Mouse (Mus musculus) mesoderm, embryonic 11.5 days (tissue): Measurements from ENCODE around the gene Lmntd2.
A peak's percentile ranks its signal among the peaks of the same experiment; 100 is the strongest.

ENCODE experiments used
- DNase-seq: peaks from one replicate; pipeline ENCODE4 v3.0.0-alpha.2; 2012; ENCODE audit warnings: low read depth, low spot score

The Lmntd2 gene

GRCm38 (mm10) chr7:141215880-141216733, 2.2 kb upstream of the Lmntd2 start:
- DNase-seq: peak; percentile 72

GRCm38 (mm10) chr7:141215101-141215879, 1.4 kb upstream of the Lmntd2 start, which contains the start of gene Rassf7:
TSS of gene Rassf7 (plus strand) at chr7:141215860.
- DNase-seq: peak; percentile 96

GRCm38 (mm10) chr7:141214310-141214709, 430 bp upstream of the Lmntd2 start:
- no peak for DNase-seq

GRCm38 (mm10) chr7:141213133-141213532, 747 bp downstream of the Lmntd2 start:
- DNase-seq: no peak

GRCm38 (mm10) chr7:141210606-141211131, 3.2 kb downstream of the Lmntd2 start:
- DNase-seq: no peak

- no peak for DNase-seq
Observed at GRCm38 (mm10) chr7:141210137-141210536, 3.7 kb downstream of the Lmntd2 start.

- no peak for DNase-seq
Observed at GRCm38 (mm10) chr7:141209526-141209925, 4.4 kb downstream of the Lmntd2 start.

- no peak for DNase-seq
Observed at GRCm38 (mm10) chr7:141206182-141206937, 7.5 kb downstream of the Lmntd2 start.

GRCm38 (mm10) chr7:141205504-141205903, 8.4 kb downstream of the Lmntd2 start:
- no peak for DNase-seq

GRCm38 (mm10) chr7:141204546-141204945, 9.3 kb downstream of the Lmntd2 start:
- DNase-seq: no peak

GRCm38 (mm10) chr7:141198121-141198520, 15.8 kb downstream of the Lmntd2 start:
- no peak for DNase-seq

GRCm38 (mm10) chr7:141196619-141197282, 17.1 kb downstream of the Lmntd2 start:
- DNase-seq: no peak

- DNase-seq: no peak
Observed at GRCm38 (mm10) chr7:141195754-141196153, 18.1 kb downstream of the Lmntd2 start.

GRCm38 (mm10) chr7:141194830-141195229, 19.1 kb downstream of the Lmntd2 start:
- peak; percentile 94 for DNase-seq

- DNase-seq: no peak
Observed at GRCm38 (mm10) chr7:141194409-141194808, 19.5 kb downstream of the Lmntd2 start.

GRCm38 (mm10) chr7:141193948-141194347, 19.9 kb downstream of the Lmntd2 start, which contains the start of the genes Hras and Lrrc56:
TSS of gene Hras (minus strand) at chr7:141194005.
TSS of gene Lrrc56 (plus strand) at chr7:141194157.
- DNase-seq: peak; percentile 98

GRCm38 (mm10) chr7:141193348-141193856, 20.5 kb downstream of the Lmntd2 start:
- peak; percentile 39 for DNase-seq

GRCm38 (mm10) chr7:141192776-141193347, 21.0 kb downstream of the Lmntd2 start:
- DNase-seq: no peak

- DNase-seq: no peak
Observed at GRCm38 (mm10) chr7:141191796-141192685, 21.8 kb downstream of the Lmntd2 start.
